Mouse (Mus musculus) limb, embryonic 12.5 days (tissue): ENCODE results near the gene Rexo5. TPM values are rescaled to one million over a fixed set of nuclear protein-coding genes. Genes with fewer than 3 reads are reported as not detected.
A peak's percentile ranks its signal among the peaks of the same experiment; 100 is the strongest.

Experiments used
- ATAC-seq: fragments of 200-750 bp; cut with Nextera tagmentation; 2 replicates; pipeline ENCODE4 v1.8.0; 2017; ENCODE audit warnings: low read depth, moderate TSS enrichment; ENCODE audit not compliant: insufficient number of reproducible peaks, insufficient read depth, low FRiP score, low TSS enrichment
- H3K27ac ChIP-seq: fragments of 300-500 bp; sonication (generic); 2 replicates; pipeline ENCODE4 v1.5.1; 2016; ENCODE audit warnings: mild to moderate bottlenecking, moderate library complexity
- H3K27me3 ChIP-seq: fragments of 300-500 bp; sonication (generic); 2 replicates; pipeline ENCODE4 v1.6.1; 2016; ENCODE audit warnings: mild to moderate bottlenecking, moderate library complexity
- H3K36me3 ChIP-seq: fragments of 300-500 bp; sonication (generic); 2 replicates; pipeline ENCODE4 v1.6.1; 2016; ENCODE audit warnings: mild to moderate bottlenecking, moderate library complexity
- H3K4me1 ChIP-seq: fragments of 300-500 bp; sonication (generic); replicated peaks from 2 replicates; pipeline ENCODE4 v1.6.1; 2016
- H3K4me2 ChIP-seq: fragments of 300-500 bp; sonication (generic); 2 replicates; pipeline ENCODE4 v1.6.1; 2016; ENCODE audit warnings: mild to moderate bottlenecking, moderate library complexity
- H3K4me3 ChIP-seq: fragments of 300-500 bp; sonication (generic); replicated peaks from 2 replicates; pipeline ENCODE4 v1.5.1; 2016; ENCODE audit warnings: mild to moderate bottlenecking
- H3K9ac ChIP-seq: fragments of 300-500 bp; sonication (generic); replicated peaks from 2 replicates; pipeline ENCODE4 v1.6.1; 2016; ENCODE audit warnings: mild to moderate bottlenecking, moderate library complexity
- H3K9me3 ChIP-seq: fragments of 300-500 bp; sonication (generic); 2 replicates; pipeline ENCODE4 v1.6.1; 2016; ENCODE audit warnings: mild to moderate bottlenecking, moderate library complexity
- WGBS: fragments of 180-500 bp; shearing (Covaris S2); methylation state at CpG from one replicate; pipeline ENCODE4 v1.1.7; 2016; 5-methylcytosine and 5-hydroxymethylcytosine counted together
- polyA plus RNA-seq: library from polyadenylated mRNA; unstranded; fragments of >200 nt; fragmentation: Nextera tagmentation; extraction: Ambion mirVana; gene quantifications from 2 replicates; pipeline ENCODE4 v1.2.1, GENCODE M21; 2016

Rexo5 gene
- polyA plus RNA-seq, 1 experiment from 2014 or later = 29.9 TPM

DNA sequence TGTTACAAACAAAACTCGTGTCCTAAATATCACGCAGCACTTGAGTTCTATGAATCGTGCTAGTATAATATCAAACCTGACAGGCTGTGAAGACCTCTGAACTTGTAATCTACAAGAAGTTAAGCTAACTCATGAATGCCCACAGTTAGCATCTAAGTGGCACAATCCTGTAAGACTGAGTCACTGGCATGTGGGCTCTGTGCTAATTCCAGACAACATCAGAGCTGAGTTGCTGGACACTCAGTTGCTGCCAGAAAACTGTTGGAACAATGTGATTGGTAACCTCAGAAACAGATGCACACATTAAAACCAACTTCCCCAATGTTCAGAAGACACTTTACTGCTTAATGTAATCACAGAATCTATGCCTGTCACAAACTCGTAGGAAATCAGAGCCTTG lies 94.1 kb downstream of the Rexo5 start:
- H3K36me3 ChIP-seq = no peaks in the 10 kb centered on the region
- H3K9ac ChIP-seq = no peak overlapping the region
- 93% methylated on average over 4 of the region's 4 CpGs for WGBS
- H3K9me3 ChIP-seq = no peaks in the 10 kb centered on the region
- ATAC-seq = no peak
- no peak overlapping the region for H3K27ac ChIP-seq
- no peaks in the 10 kb centered on the region for H3K4me1 ChIP-seq
- H3K4me3 ChIP-seq = no peak overlapping the region
- no peaks in the 10 kb centered on the region for H3K27me3 ChIP-seq
- no peak overlapping the region for H3K4me2 ChIP-seq

DNA sequence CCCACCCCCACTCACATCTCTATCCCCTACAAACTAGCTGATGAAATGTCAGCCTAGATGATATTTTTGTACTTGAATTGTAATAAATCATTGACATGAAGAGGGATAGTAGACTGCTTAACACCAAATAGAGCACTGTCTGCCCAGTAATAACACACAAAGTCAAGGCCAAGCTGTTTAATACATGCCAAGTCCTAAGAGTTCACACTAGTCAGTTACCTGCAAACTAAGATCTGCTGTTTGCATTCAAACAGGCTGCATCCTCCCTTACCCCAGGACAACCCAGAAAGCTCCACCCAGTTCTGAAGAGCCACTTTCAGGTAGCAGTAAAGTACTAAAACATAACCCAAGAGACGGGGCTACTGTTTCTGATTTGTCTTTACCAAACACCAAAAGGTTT lies 98.4 kb downstream of the Rexo5 start:
- no peaks in the 10 kb centered on the region for H3K27me3 ChIP-seq
- peaks cover 17% of the 10 kb centered on the region for H3K4me1 ChIP-seq
- H3K27ac ChIP-seq = no peak overlapping the region
- no peaks in the 10 kb centered on the region for H3K36me3 ChIP-seq
- no peak for ATAC-seq
- H3K9ac ChIP-seq = no peak overlapping the region
- no peaks in the 10 kb centered on the region for H3K9me3 ChIP-seq
- WGBS = 78% methylated on average over 1 of the region's 1 CpGs
- no peak overlapping the region for H3K4me2 ChIP-seq
- no peak overlapping the region for H3K4me3 ChIP-seq

DNA sequence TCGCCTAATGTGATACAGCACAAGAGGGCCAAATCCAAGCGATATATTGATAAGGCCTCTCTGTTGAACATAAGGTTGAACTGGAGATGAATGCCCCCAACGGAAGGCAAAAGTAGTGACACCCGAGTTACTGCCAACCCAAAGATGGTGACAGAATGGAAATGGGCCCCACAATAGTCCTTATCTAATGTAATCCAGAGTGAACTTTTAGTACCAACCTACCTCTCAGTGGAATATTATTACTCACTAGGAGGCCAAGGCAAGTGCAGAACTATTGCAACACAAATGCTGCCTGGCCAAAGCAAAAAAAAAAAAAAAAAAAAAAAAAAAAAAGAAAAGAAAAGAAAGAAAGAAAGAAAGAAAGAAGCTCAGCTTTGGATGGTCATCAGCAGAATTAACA lies 98.9 kb downstream of the Rexo5 start:
- WGBS = 94% methylated on average over 4 of the region's 4 CpGs
- Histone ChIP-seq H3K4me3 (no peak overlapping the region), H3K4me2 (no peak overlapping the region), H3K9ac (no peak overlapping the region), H3K36me3 (no peaks in the 10 kb centered on the region), H3K27me3 (no peaks in the 10 kb centered on the region), H3K4me1 (peaks cover 17% of the 10 kb centered on the region), H3K9me3 (no peaks in the 10 kb centered on the region), H3K27ac (no peak overlapping the region)
- ATAC-seq = no peak

DNA sequence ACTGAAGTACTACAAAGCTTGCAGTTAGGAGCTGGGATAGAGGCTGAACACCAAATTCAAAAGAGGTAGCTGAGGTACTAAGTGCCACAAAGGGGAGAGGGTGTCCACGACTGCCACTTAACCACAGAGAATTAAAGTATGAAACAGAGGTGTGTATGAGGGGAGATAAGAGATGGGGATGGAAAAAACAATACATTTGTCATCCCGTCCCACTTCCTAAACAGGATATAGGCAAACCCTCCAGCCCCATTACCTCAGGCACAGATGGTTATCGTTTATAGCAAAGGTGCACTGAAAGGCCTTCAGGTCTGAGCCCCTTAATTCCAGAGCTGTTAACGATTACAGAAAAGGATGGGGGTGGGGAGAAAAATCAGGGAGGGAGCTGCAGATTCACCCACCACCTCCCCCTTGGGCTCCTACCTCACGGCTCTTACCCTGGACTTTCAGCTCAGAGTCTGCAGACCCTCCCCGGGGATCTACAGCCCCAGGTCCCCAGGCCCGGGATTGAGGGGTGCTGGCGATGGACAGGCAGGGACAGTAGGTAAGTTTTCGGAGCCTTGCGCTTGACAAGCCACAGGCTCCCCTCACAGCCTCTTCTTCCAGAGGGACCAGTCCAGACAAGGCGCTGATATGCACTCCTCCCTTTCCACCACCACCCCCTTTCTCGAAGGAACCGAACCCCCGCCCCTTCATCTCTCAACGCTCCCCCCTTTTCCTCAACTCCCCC lies 101.2 kb downstream of the Rexo5 start:
- no peaks in the 10 kb centered on the region for H3K36me3 ChIP-seq
- no peaks in the 10 kb centered on the region for H3K9me3 ChIP-seq
- H3K4me2 ChIP-seq = peak overlapping the region; percentile 75
- H3K27ac ChIP-seq = peak overlapping the region; percentile 90
- peak overlapping the region; percentile 79 for H3K9ac ChIP-seq
- WGBS = under 1% methylated on average over 14 of the region's 15 CpGs
- H3K4me1 ChIP-seq = peaks cover 17% of the 10 kb centered on the region
- ATAC-seq = no peak; the same call in 1 of the 2 replicates
- H3K4me3 ChIP-seq = peak overlapping the region; percentile 70
- H3K27me3 ChIP-seq = no peaks in the 10 kb centered on the region

DNA sequence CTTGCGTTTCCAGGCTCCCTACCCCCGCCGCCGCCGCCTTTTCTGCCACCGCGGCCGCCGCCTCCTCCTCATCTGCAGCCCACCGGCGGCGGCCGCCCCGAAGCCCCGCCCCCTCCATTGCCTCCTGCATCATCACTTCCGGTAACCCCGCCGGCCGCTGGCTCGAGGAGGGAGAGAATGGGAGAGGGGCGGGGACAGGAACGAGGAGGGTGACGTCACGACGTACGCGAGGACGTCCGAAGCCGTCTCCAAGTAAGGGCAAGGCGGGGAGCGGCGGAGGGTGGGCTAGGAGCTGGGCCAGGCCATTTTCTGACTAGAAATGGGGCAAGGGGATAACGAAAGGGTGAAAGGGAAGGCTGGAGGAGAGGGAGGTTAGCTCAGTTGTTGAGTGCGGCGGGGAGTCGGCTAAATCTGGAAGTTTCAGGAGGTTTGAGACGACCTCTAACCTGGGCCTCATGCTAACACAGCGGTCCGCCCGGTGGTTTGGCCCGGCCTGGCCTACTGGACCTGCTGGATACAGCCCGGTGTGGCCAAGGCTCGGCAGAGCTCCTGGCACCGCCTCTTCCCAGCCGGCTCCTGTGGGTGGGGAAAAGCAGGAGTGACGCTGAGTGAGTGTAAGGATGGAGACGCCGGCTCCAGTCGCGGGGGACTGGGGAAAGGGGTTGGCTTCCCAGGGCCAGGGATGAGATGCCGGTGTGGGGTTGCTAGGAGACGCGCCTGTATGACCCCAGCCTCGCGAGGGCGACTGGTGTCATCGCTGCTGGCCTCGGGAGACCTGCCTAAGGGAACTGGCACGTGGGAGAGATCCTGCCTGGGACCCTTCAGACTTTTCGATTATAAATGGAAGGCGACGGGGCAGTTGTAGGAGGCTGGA lies 102.1 kb downstream of the Rexo5 start, which contains the start of the genes Lyrm1 and Dcun1d3:
Gene Lyrm1, plus strand, starts transcription at position 223 of the 874 bp plus-strand sequence.
Gene Dcun1d3, minus strand, starts transcription at position 660 of the 874 bp plus-strand sequence.
- Histone ChIP-seq H3K4me3 (peak within 1 kb of the TSS; percentile 70), H3K36me3 (no peaks in the 10 kb centered on the region), H3K27ac (peak within 1 kb of the TSS; percentile 97), H3K9me3 (no peaks in the 10 kb centered on the region), H3K9ac (peak within 1 kb of the TSS; percentile 79), H3K4me2 (peak within 1 kb of the TSS; percentile 75), H3K27me3 (no peaks in the 10 kb centered on the region), H3K4me1 (peaks cover 17% of the 10 kb centered on the region)
- WGBS = under 1% methylated on average over 63 of the region's 63 CpGs
- ATAC-seq = peak; percentile 98

DNA sequence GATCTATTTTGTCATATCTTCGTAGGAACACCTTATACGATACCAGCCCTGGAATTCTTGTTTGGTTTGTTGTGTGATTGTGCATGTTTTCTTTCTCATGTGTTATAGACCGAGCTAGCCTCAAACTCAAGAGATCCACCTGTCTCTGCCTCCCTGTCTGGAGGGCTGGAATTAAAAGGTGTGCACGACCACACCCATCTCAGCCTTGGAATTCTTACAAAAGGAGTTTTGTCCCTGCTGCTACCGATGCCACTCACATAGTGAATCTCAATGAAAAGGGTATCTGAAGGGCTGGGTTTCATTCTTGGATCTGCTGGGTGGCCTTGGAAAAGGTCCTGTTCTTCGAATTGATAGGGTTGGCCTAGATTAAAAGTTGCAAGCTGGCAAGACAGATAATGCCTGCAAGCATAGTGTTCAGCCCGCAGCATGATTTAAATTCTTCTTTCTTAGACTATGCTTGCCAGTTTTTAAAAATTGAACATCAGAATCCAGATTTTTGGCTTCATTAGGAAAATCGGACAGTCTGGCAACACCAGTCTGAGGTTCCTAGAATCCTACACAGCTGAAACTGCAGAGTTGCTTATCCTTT lies 103.8 kb downstream of the Rexo5 start:
- Histone ChIP-seq H3K36me3 (no peaks in the 10 kb centered on the region), H3K4me3 (no peak overlapping the region), H3K9me3 (no peaks in the 10 kb centered on the region), H3K27ac (no peak overlapping the region), H3K27me3 (no peaks in the 10 kb centered on the region), H3K4me1 (peaks cover 17% of the 10 kb centered on the region), H3K9ac (no peak overlapping the region), H3K4me2 (no peak overlapping the region)
- no peak for ATAC-seq
- 95% methylated on average over 8 of the region's 8 CpGs for WGBS

DNA sequence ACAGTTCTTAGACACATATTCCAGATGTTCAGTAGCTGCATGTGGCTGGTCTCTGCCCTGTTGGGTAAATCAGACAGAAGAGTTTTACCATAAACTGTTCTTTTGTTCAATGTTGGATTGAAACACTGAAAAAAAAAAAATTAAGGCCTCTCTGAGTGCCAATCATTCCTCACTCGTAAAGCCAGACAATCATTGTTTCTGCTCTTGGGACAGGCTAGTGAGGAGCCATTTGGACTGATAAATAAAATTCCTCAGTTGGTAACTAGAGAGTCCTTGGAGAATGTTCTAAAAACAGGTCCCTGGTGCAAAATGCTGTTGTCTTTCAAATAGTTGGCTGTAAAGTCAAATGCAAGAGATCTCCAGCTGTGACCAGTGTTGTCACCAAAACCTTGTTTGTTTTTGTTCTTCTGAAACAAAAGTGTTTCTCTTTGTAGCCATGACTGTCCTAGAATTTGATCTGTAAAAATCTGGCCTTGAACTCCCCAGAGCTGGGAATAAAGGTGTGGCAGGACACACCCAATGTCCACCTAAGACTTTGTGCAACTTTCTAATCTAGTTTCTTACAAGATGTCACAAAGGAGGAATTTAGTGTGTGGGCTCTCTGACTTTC lies 104.5 kb downstream of the Rexo5 start:
- Histone ChIP-seq H3K9ac (no peak overlapping the region), H3K27ac (no peak overlapping the region), H3K4me3 (no peak overlapping the region), H3K27me3 (no peaks in the 10 kb centered on the region), H3K9me3 (no peaks in the 10 kb centered on the region), H3K36me3 (no peaks in the 10 kb centered on the region), H3K4me2 (no peak overlapping the region), H3K4me1 (peaks cover 15% of the 10 kb centered on the region)
- WGBS = 79% methylated on average over 1 of the region's 1 CpGs
- no peak for ATAC-seq

Other genes with a start within 250 kb of the Rexo5 start
- not detected in 2 replicates for gene Acsm2, start 239.7 kb upstream of the Rexo5 start, polyA plus RNA-seq
- gene Acsm1, start 187.0 kb upstream of the Rexo5 start, polyA plus RNA-seq = not detected in 2 replicates
- not detected in 2 replicates for gene Acsm4, start 104.0 kb upstream of the Rexo5 start, polyA plus RNA-seq
- gene Thumpd1, start 73.2 kb upstream of the Rexo5 start, polyA plus RNA-seq = 89.0 and 90.0 TPM in 2 replicates
- gene Acsm3, start 33.1 kb upstream of the Rexo5 start, polyA plus RNA-seq = 0.13 and 0.36 TPM in 2 replicates
- 29.7 and 30.6 TPM in 2 replicates for gene Eri2, start 52 bp downstream of the Rexo5 start, polyA plus RNA-seq
- 7.5 and 8.8 TPM in 2 replicates for gene Lyrm1, start 101.9 kb downstream of the Rexo5 start, polyA plus RNA-seq
- 13.9 and 14.8 TPM in 2 replicates for gene Dcun1d3, start 102.3 kb downstream of the Rexo5 start, polyA plus RNA-seq